Mouse (Mus musculus) NIH3T3 (cell line): ENCODE data around the gene Plch2.

ENCODE experiments used
- DNase-seq: peaks from one replicate; pipeline ENCODE4 v3.0.0-alpha.2; 2012; ENCODE audit warnings: low read depth

Gene Plch2

GRCm38 (mm10) chr4:154957289-154957993 is 99.1 kb downstream of the Plch2 start:
- DNase-seq, result no peak

GRCm38 (mm10) chr4:154956604-154957003 is 100.0 kb downstream of the Plch2 start:
- DNase-seq, result no peak

- DNase-seq, result no peak
Observed at GRCm38 (mm10) chr4:154952461-154953241, 103.9 kb downstream of the Plch2 start.

- no peak for DNase-seq
Observed at GRCm38 (mm10) chr4:154949589-154949982, 107.0 kb downstream of the Plch2 start.

- no peak for DNase-seq
Observed at GRCm38 (mm10) chr4:154948940-154949588, 107.5 kb downstream of the Plch2 start.

- DNase-seq, result no peak
Observed at GRCm38 (mm10) chr4:154948066-154948939, 108.3 kb downstream of the Plch2 start.

GRCm38 (mm10) chr4:154946319-154946718 is 110.3 kb downstream of the Plch2 start:
- DNase-seq, result peak; percentile 51

- peak; percentile 88 for DNase-seq
Observed at GRCm38 (mm10) chr4:154944121-154944590, 112.4 kb downstream of the Plch2 start.

GRCm38 (mm10) chr4:154943323-154944039 is 113.1 kb downstream of the Plch2 start:
- no peak for DNase-seq

- no peak for DNase-seq
Observed at GRCm38 (mm10) chr4:154942632-154943322, 113.8 kb downstream of the Plch2 start.

GRCm38 (mm10) chr4:154941831-154942230 is 114.8 kb downstream of the Plch2 start:
- DNase-seq, result no peak

GRCm38 (mm10) chr4:154940156-154940555 is 116.4 kb downstream of the Plch2 start:
- no peak for DNase-seq

GRCm38 (mm10) chr4:154937746-154938145 is 118.8 kb downstream of the Plch2 start:
- no peak for DNase-seq

- no peak for DNase-seq
Observed at GRCm38 (mm10) chr4:154936542-154937255, 119.9 kb downstream of the Plch2 start.

GRCm38 (mm10) chr4:154935788-154936187 is 120.8 kb downstream of the Plch2 start:
- no peak for DNase-seq

- no peak for DNase-seq
Observed at GRCm38 (mm10) chr4:154934800-154935199, 121.8 kb downstream of the Plch2 start.

GRCm38 (mm10) chr4:154933306-154933907 is 123.2 kb downstream of the Plch2 start:
- no peak for DNase-seq
